Mouse (Mus musculus) right cerebral cortex, adult 2 months (tissue): ENCODE results near the gene Mtmr10.

Source experiments
- DNase-seq, 2 experiments: peaks; one replicate each; pipeline ENCODE4 v3.0.0; 2021 to 2022; ENCODE audit warnings: low spot score in 2 of 2

Gene Mtmr10

DNA sequence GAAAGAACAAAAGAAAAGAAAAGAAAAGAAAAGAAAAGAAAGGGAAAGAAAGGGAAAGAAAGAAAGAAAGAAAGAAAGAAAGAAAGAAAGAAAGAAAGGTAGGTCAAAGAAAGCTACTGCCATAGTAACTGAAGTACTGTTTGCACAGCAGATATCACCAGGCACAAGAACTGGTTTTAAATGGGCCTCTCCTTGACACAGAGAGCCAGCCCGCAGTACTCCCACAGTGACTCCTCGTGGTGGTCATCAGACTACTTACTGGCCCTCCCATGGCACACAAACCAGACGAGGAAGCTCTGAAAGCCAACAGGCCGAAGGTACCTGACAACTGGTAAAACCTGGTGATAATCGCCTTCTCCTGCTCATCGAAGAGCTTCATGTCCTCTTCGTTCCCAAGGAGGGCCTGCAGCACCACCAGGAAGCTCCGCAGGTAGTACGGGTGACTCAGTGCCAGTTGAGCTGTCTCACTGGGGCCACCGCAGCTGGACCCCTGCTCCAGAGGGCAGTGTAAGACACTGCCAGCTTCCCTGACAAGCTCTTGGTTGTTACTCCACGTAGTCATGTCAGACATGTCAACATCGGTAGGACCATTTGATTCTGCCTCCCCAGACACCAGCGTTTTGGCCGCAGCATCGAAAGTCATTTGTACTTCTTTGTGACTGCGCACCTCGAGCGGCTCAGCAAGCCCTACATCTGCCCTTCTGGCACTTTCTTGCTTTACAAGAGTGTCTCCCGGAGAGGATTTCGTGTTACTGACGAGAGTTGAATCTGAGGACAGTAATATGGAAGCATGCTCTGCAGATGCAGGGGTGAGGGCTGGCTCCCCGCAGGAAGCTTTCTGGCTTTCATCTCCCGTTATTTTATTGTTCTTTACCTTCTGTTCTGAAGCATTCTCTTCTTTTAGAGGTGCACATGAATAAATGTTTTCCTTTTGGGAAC, 84.8 kb downstream of the Mtmr10 start:
- no peak for DNase-seq

DNA sequence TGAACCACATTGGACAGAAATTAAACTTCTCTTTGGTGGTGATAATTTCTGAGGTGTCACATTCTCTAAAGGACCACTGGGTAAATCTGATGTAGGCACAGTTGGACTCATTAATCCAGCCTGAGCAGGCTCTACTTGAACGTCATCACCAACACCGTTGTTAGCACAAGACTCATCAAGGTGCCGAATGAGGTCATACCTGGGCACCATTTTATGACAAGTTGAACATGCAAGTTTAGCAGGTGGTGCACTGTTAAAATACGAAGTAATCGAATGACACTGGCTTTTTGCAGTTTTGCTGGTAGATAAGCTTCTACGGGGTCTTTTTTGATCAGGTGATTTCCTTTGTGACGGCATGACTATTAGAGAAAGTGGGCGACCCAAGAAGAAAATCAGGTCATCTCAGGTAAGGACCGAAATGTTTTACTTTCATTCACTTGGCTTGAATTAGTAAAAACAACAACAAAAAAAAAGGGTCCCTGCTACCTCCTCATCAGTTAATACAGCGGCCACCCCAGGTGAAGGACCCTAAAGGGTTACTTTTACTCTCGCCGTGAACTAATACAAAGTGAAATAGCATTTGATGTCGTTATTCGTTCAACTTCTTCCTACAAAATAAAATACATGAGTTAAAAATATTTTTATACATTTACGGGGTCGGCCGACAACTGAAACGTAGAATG, 85.8 kb downstream of the Mtmr10 start:
- no peak for DNase-seq

DNA sequence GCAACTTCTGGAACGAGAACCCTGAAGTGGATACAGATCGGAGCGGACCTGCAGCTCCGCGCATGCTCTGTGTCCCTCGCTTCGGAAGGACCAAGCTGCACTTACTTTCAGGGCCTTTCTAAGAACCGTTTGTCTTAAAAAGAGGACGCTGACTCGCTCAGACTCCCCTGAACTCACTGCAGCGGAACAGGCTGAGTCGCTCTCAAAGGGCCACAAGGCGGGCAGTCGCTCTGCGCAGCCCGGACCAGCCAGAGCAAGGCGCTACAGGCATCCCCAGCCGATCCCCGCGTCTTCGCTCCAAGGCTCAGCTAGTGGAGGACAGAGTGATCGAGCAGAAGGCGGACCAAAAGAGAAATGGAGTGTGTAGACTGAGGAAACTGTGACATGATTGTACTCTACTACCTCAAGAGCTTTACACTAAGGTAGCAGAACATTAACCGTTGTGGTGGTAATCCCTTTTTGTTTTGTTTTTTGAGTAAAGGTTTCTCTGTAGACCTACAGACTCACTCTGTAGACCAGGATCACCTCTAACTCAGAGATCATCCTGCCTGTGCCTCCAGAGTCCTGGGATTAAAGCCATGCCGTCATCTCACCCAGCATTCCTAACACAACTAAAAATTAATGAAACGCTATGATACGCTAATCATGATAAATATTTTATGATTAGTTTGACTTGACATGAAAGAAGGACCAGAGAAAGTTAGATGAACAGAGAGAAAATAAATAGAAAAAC, 86.5 kb downstream of the Mtmr10 start, which contains the start of gene Fan1:
Gene Fan1, minus strand, starts transcription at position 266 of the 733 bp plus-strand sequence.
- peak; percentile 90 to 91 for DNase-seq
